Mouse (Mus musculus): ENCODE measurements at regions not wholly inside any gene's neighbourhood (a gene's known extent, or its start where the extent isn't known, plus 50 kb on each side); places are given as distances from the start of the nearest gene placed in this dataset.

DNA sequence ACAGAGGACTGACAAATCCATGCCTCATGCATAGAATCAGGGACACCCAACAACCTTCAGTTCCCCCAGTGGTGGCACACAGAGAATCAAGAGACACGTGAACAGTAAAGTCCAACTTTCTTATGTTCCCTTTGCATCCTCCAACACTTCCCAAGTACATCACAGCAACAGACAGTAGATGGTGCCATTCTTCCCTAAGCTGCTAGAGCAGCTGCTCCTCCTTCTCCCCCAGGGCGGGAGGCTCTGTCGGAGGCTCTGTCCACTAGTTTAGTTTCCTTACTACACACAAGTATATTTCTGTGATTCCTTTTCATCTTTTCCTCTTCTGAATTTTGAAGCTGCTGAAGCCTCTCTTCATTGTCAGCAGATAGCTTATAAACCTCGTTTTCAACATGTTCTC, 839.0 kb upstream of the Tenm4 start:
- Histone ChIP-seq H3K9ac (ENCODE audit: low read length) (no peak overlapping the region), H3K36me3 (ENCODE audit: control insufficient read depth, insufficient read depth, low read length) (no peaks in the 10 kb centered on the region), H3K27me3 (ENCODE audit: control insufficient read depth, insufficient read depth, low read length) (no peaks in the 10 kb centered on the region), H3K4me1 (ENCODE audit: control insufficient read depth, insufficient read depth, low read length) (no peaks in the 10 kb centered on the region), H3K27ac (replicated peaks; ENCODE audit: low read depth, low read length) (no peak overlapping the region), H3K4me2 (ENCODE audit: low read depth, severe bottlenecking) (no peak overlapping the region), H3K4me3 (ENCODE audit: low read depth, low read length) (no peak overlapping the region), H3K9me3 (ENCODE audit: control insufficient read depth, low read length) (no peaks in the 10 kb centered on the region)
- WGBS: 42% methylated on average over 4 of the region's 4 CpGs
- DNase-seq (ENCODE audit: low spot score) (no peak), ATAC-seq (ENCODE audit: insufficient number of reproducible peaks, low FRiP score, low TSS enrichment, low read depth) (no peak)

DNA sequence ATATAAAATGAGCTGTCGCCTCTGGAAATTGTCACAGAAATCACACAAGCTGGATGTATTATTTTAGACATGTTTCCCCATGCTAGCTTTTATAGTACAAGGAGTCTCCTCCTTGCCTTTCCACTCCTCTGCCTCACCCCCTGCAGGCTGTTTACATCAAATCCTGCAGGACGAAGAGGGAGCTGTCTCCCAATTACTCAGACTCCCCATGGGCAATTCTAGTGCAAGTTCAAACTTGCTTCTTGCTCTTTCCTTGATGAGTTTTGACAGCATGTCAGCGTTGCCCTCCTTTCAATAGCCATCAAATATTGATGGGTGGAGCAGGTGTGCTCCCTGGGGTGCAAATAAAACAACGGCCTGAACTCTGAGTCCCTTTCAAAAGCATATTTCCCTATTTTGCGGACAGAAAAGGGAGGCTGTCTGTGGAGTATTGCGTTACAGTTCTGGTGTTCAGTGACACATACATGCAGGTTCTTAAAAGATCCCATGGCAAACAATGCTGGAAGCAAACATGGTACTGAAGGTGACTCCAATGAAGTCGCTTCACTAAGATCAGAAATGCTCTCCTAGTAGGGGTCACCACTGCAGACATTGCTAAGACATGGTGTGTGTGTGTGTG, 820.8 kb upstream of the Tenm4 start:
- DNase-seq (ENCODE audit: low spot score): no peak
- WGBS: 69% methylated on average over 7 of the region's 7 CpGs
- H3K4me2 ChIP-seq (ENCODE audit: low read depth, severe bottlenecking): no peak overlapping the region
- no peaks in the 10 kb centered on the region for H3K4me1 ChIP-seq (ENCODE audit: control insufficient read depth, insufficient read depth, low read length)
- no peak overlapping the region for H3K4me3 ChIP-seq (ENCODE audit: low read depth, low read length)
- H3K27me3 ChIP-seq (ENCODE audit: control insufficient read depth, insufficient read depth, low read length): no peaks in the 10 kb centered on the region
- H3K36me3 ChIP-seq (ENCODE audit: control insufficient read depth, insufficient read depth, low read length): no peaks in the 10 kb centered on the region
- no peak overlapping the region for H3K9ac ChIP-seq (ENCODE audit: low read length)
- H3K9me3 ChIP-seq (ENCODE audit: control insufficient read depth, low read length): no peaks in the 10 kb centered on the region
- H3K27ac ChIP-seq (replicated peaks; ENCODE audit: low read depth, low read length): no peak overlapping the region
- ATAC-seq (ENCODE audit: insufficient number of reproducible peaks, low FRiP score, low TSS enrichment, low read depth): no peak

DNA sequence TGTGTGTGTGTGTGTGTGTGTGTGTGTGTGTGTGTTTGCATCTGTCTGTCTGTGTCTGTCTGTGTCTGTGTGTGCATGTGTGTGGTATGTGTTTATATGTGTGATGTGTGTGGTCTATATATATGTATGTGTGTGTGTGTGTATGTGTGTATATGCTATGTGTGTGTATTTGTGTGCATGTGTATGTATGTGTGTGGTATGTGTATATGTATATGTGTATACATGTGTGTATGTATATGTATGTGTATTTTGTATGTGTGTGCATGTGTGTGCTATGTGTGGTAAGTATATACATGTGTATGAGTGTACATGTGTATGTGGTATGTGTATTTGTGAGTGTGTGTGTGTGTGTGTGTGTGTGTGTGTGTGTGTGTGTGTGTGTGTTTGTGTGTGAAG, 820.2 kb upstream of the Tenm4 start:
- Histone ChIP-seq H3K36me3 (ENCODE audit: control insufficient read depth, insufficient read depth, low read length) (no peaks in the 10 kb centered on the region), H3K4me2 (ENCODE audit: low read depth, severe bottlenecking) (no peak overlapping the region), H3K9me3 (ENCODE audit: control insufficient read depth, low read length) (no peaks in the 10 kb centered on the region), H3K27ac (replicated peaks; ENCODE audit: low read depth, low read length) (no peak overlapping the region), H3K9ac (ENCODE audit: low read length) (no peak overlapping the region), H3K4me1 (ENCODE audit: control insufficient read depth, insufficient read depth, low read length) (no peaks in the 10 kb centered on the region), H3K4me3 (ENCODE audit: low read depth, low read length) (no peak overlapping the region), H3K27me3 (ENCODE audit: control insufficient read depth, insufficient read depth, low read length) (no peaks in the 10 kb centered on the region)
- DNase-seq (ENCODE audit: low spot score) (no peak), ATAC-seq (ENCODE audit: insufficient number of reproducible peaks, low FRiP score, low TSS enrichment, low read depth) (peak; percentile 46; the same call in 1 of the 2 replicates)

DNA sequence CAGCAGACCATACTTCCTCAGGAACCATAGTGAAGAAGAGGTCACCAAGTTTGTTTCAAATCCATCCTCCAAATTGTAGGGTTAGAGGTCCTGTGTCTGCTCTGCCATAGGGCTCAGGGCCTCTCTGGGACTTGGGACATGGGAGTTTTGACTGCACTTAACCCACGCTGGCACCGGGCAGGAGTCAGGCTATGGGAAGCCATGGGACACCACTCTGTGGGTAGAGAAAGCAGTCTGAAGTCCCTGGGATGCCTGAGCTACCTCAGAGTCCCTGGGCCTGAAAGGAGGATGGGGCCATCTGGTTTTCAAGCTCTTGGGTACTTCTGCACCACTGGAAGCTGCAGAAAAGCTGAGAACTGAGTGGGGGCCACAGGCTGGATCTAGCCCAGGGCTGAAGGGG, 819.7 kb upstream of the Tenm4 start:
- no peak overlapping the region for H3K27ac ChIP-seq (replicated peaks; ENCODE audit: low read depth, low read length)
- WGBS: 93% methylated on average over 2 of the region's 2 CpGs
- ATAC-seq (ENCODE audit: insufficient number of reproducible peaks, low FRiP score, low TSS enrichment, low read depth): no peak

DNA sequence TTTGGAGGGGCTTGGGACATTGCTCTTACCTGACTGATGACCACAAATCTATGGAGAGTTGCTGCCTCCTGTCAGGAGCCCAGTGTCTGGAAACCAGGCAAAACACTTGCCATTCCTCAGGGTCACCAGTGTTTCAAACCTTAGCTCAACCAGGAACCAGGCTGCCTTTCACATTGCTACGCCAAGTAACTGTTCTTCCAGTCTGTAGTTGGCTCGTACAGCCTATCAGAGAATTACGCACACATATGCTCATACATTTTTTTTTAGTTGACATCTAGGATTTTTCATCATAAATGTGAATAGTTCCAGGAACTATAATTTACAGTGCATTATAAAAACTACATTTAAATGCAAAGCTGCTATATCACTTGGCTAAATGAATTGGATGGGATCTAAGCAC, 818.9 kb upstream of the Tenm4 start:
- Histone ChIP-seq H3K36me3 (ENCODE audit: control insufficient read depth, insufficient read depth, low read length) (no peaks in the 10 kb centered on the region), H3K27ac (replicated peaks; ENCODE audit: low read depth, low read length) (no peak overlapping the region), H3K4me2 (ENCODE audit: low read depth, severe bottlenecking) (no peak overlapping the region), H3K9me3 (ENCODE audit: control insufficient read depth, low read length) (no peaks in the 10 kb centered on the region), H3K4me1 (ENCODE audit: control insufficient read depth, insufficient read depth, low read length) (no peaks in the 10 kb centered on the region), H3K9ac (ENCODE audit: low read length) (no peak overlapping the region), H3K4me3 (ENCODE audit: low read depth, low read length) (no peak overlapping the region), H3K27me3 (ENCODE audit: control insufficient read depth, insufficient read depth, low read length) (no peaks in the 10 kb centered on the region)
- DNase-seq (ENCODE audit: low spot score) (no peak), ATAC-seq (ENCODE audit: insufficient number of reproducible peaks, low FRiP score, low TSS enrichment, low read depth) (no peak)
- 79% methylated on average over 3 of the region's 3 CpGs for WGBS

More for the DNA sequence above, 819.7 kb upstream of the Tenm4 start:
- no peaks in the 10 kb centered on the region for H3K4me1 ChIP-seq (ENCODE audit: control insufficient read depth, insufficient read depth, low read length)
- H3K27me3 ChIP-seq (ENCODE audit: control insufficient read depth, insufficient read depth, low read length): no peaks in the 10 kb centered on the region
- H3K9ac ChIP-seq (ENCODE audit: low read length): no peak overlapping the region
- H3K9me3 ChIP-seq (ENCODE audit: control insufficient read depth, low read length): no peaks in the 10 kb centered on the region
- no peak overlapping the region for H3K4me3 ChIP-seq (ENCODE audit: low read depth, low read length)
- no peak overlapping the region for H3K4me2 ChIP-seq (ENCODE audit: low read depth, severe bottlenecking)
- H3K36me3 ChIP-seq (ENCODE audit: control insufficient read depth, insufficient read depth, low read length): no peaks in the 10 kb centered on the region
- DNase-seq (ENCODE audit: low spot score): no peak

DNA sequence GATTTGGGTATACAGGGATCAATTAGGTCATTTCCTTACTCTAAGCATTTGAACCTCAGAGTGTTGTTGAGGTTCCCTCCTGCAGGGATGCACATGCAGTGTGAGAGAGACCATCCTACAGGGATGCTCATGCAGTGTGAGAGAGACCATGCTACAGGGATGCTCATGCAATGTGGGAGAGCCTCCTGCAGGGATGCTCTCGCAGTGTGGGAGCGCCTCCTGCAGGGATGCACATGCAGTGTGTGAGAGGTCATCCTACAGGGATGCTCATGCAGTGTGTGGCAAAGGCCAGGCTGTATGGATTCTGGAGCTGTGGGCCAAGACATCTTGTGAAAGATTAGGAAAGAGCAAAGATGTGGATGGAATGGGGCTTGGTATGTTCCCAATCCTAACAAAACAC, 816.1 kb upstream of the Tenm4 start:
- Histone ChIP-seq H3K27ac (replicated peaks; ENCODE audit: low read depth, low read length) (no peak overlapping the region), H3K36me3 (ENCODE audit: control insufficient read depth, insufficient read depth, low read length) (no peaks in the 10 kb centered on the region), H3K4me1 (ENCODE audit: control insufficient read depth, insufficient read depth, low read length) (no peaks in the 10 kb centered on the region), H3K27me3 (ENCODE audit: control insufficient read depth, insufficient read depth, low read length) (no peaks in the 10 kb centered on the region), H3K4me3 (ENCODE audit: low read depth, low read length) (no peak overlapping the region), H3K9ac (ENCODE audit: low read length) (no peak overlapping the region), H3K4me2 (ENCODE audit: low read depth, severe bottlenecking) (no peak overlapping the region), H3K9me3 (ENCODE audit: control insufficient read depth, low read length) (no peaks in the 10 kb centered on the region)
- no peak for ATAC-seq (ENCODE audit: insufficient number of reproducible peaks, low FRiP score, low TSS enrichment, low read depth)
- no peak for DNase-seq (ENCODE audit: low spot score)
- WGBS: 76% methylated on average over 2 of the region's 2 CpGs

DNA sequence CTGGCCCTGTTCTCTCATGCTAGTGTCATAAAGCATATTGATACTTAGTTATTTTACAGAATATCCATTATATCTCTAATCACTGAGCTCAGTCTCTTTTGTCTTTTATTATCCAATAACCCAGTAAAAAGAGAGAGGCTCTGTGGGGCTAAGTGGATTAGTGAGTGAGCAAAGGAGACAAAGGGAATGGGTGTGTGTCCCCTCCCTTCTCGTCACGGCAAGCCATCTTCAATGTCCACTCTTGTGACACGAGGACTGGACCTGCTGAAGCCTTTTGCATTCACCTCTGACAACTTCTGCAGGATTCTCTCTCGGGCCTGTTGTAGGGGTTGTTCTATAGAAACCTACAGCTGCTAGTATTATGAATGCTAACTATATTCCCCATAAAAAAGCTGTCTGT, 812.3 kb upstream of the Tenm4 start:
- H3K36me3 ChIP-seq (ENCODE audit: control insufficient read depth, insufficient read depth, low read length): no peaks in the 10 kb centered on the region
- ATAC-seq (ENCODE audit: insufficient number of reproducible peaks, low FRiP score, low TSS enrichment, low read depth) (no peak), DNase-seq (ENCODE audit: low spot score) (no peak)
- H3K9ac ChIP-seq (ENCODE audit: low read length): no peak overlapping the region
- H3K27ac ChIP-seq (replicated peaks; ENCODE audit: low read depth, low read length): no peak overlapping the region
- no peaks in the 10 kb centered on the region for H3K9me3 ChIP-seq (ENCODE audit: control insufficient read depth, low read length)
- H3K4me1 ChIP-seq (ENCODE audit: control insufficient read depth, insufficient read depth, low read length): no peaks in the 10 kb centered on the region
- 87% methylated on average over 4 of the region's 4 CpGs for WGBS
- no peak overlapping the region for H3K4me2 ChIP-seq (ENCODE audit: low read depth, severe bottlenecking)
- no peaks in the 10 kb centered on the region for H3K27me3 ChIP-seq (ENCODE audit: control insufficient read depth, insufficient read depth, low read length)
- no peak overlapping the region for H3K4me3 ChIP-seq (ENCODE audit: low read depth, low read length)

DNA sequence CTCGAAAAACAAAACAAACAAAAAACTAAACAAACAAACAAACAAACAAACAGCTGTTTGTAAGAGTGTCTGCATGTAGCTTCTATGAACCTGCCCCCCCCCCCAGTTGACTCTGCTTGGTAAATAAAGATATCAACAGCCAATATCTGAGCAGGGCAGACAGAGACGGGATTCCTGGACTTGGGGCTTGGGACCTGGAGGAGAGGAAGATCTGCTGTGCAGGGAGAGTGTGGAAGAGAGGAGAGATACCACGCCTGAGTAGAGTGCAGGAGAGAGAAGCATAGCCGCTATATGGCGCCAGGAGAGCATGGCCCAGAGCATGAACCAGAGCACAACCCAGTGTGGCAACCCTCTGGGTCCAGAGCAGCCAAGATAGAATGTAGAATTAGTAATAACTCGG, 811.9 kb upstream of the Tenm4 start:
- Histone ChIP-seq H3K9me3 (ENCODE audit: control insufficient read depth, low read length) (no peaks in the 10 kb centered on the region), H3K4me1 (ENCODE audit: control insufficient read depth, insufficient read depth, low read length) (no peaks in the 10 kb centered on the region), H3K4me3 (ENCODE audit: low read depth, low read length) (no peak overlapping the region), H3K27ac (replicated peaks; ENCODE audit: low read depth, low read length) (no peak overlapping the region), H3K4me2 (ENCODE audit: low read depth, severe bottlenecking) (no peak overlapping the region), H3K27me3 (ENCODE audit: control insufficient read depth, insufficient read depth, low read length) (no peaks in the 10 kb centered on the region), H3K9ac (ENCODE audit: low read length) (no peak overlapping the region), H3K36me3 (ENCODE audit: control insufficient read depth, insufficient read depth, low read length) (no peaks in the 10 kb centered on the region)
- ATAC-seq (ENCODE audit: insufficient number of reproducible peaks, low FRiP score, low TSS enrichment, low read depth): no peak
- DNase-seq (ENCODE audit: low spot score): no peak
- WGBS: 91% methylated on average over 6 of the region's 6 CpGs

Data from limb, embryonic 11.5 days (tissue).